Mouse (Mus musculus): ENCODE measurements around the gene Npdc1. TPM values are rescaled to one million over a fixed set of nuclear protein-coding genes. Genes with fewer than 3 reads are reported as not detected.

The Npdc1 gene
- polyA plus RNA-seq, 1 experiment = not detected

DNA sequence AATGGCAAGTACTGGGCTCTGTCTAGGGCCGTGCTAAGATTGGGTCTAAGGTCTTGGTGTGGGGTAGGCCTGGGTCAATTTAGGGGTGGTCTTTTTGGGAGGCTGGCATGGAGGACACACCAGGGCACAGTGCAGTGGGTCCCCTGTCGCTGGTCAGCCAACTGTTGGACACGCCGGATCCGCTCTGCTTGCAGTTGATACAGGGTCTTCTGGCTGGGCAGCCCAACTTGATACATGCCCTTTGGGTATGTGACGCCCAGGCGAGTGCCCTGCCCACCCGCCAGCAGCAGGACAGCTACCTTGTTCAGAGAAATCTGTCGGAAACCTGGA is 34.4 kb upstream of the Npdc1 start:
- H3K4me3 ChIP-seq (replicated peaks) = peak overlapping the region; percentile 63
- peaks cover 2% of the 10 kb centered on the region for H3K36me3 ChIP-seq (ENCODE audit: control insufficient read depth)
- peaks cover 41% of the 10 kb centered on the region for H3K27me3 ChIP-seq (ENCODE audit: control insufficient read depth)
- no peaks in the 10 kb centered on the region for H3K9me3 ChIP-seq (ENCODE audit: control insufficient read depth, low read length)
- H3K4me1 ChIP-seq (ENCODE audit: control insufficient read depth) = peaks cover 27% of the 10 kb centered on the region
- TF ChIP-seq TAL1 (IDR thresholded peaks at IDR 0.05; ENCODE audit: low read length) (no peak), GATA1 (IDR thresholded peaks at IDR 0.05; ENCODE audit: low read length) (no peak)

DNA sequence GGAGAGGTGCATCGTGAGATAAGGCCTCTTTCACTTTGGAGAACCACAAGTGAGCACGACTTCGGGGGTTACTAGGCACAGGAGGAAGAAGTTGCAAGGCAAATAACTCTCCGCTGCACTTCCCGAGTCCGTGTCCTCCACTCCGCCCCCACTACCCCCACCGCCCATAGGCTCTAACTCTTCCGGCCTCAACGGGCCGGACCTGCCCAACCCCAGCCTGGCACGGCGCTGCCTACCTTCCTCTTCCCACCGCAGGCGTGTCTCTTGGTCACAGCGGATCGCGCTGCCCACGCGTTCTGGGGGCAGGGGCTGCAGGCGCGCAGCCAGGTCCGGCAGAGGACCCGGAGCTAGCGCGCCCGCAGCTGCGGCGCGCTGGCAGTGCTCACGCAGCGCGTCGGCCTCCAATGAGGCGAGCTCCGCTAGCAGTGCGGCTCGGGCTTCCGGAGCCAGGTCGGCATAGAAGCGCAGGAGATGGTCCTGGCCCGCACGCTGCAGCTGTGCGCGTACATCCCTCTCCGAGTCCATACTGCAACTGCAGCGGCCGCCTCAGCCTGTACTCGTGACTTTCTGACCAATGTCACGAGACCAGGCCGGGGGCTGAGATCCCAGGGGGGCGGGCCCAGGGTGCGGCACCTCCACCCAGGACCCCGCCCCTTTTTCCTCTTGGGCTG is 33.9 kb upstream of the Npdc1 start, which contains the start of gene Uap1l1:
TSS of gene Uap1l1 (minus strand) at position 592 of the 671 bp plus-strand sequence.
- H3K27me3 ChIP-seq (ENCODE audit: control insufficient read depth) = peaks cover 41% of the 10 kb centered on the region
- TF ChIP-seq TAL1 (IDR thresholded peaks at IDR 0.05; ENCODE audit: low read length) = no peak
- TF ChIP-seq GATA1 (IDR thresholded peaks at IDR 0.05; ENCODE audit: low read length) = no peak
- H3K4me1 ChIP-seq (ENCODE audit: control insufficient read depth) = peaks cover 32% of the 10 kb centered on the region
- peaks cover 2% of the 10 kb centered on the region for H3K36me3 ChIP-seq (ENCODE audit: control insufficient read depth)
- H3K9me3 ChIP-seq (ENCODE audit: control insufficient read depth, low read length) = no peaks in the 10 kb centered on the region
- peak within 1 kb of the TSS; percentile 63 for H3K4me3 ChIP-seq (replicated peaks)

DNA sequence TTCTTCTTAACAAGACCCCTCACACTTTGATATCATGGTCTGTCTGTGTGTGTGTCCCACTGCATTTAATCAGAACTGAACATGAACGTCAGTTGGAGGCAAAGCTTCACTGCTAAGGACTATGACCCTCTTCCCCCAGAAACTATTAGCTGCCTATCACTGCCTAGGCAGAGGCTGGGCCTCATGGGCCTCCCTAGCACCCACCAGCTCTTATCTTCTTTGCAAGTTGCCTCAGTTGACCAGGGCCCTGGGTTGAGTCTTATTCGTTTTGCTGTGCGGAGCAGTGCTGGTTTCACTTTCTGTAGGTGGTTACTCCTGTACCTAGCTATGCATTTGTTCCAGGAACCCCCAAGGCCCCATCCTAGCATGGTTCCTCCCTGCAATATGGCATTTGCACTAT is 29.2 kb upstream of the Npdc1 start:
- peak overlapping the region; percentile 52 for H3K4me3 ChIP-seq (replicated peaks)
- no peaks in the 10 kb centered on the region for H3K9me3 ChIP-seq (ENCODE audit: control insufficient read depth, low read length)
- peaks cover 26% of the 10 kb centered on the region for H3K27me3 ChIP-seq (ENCODE audit: control insufficient read depth)
- TF ChIP-seq TAL1 (IDR thresholded peaks at IDR 0.05; ENCODE audit: low read length) = no peak
- no peak; the same call in 1 of the 2 replicates for TF ChIP-seq GATA1 (IDR thresholded peaks at IDR 0.05; ENCODE audit: low read length)
- H3K36me3 ChIP-seq (ENCODE audit: control insufficient read depth) = peaks cover 15% of the 10 kb centered on the region
- peaks cover 73% of the 10 kb centered on the region for H3K4me1 ChIP-seq (ENCODE audit: control insufficient read depth)

DNA sequence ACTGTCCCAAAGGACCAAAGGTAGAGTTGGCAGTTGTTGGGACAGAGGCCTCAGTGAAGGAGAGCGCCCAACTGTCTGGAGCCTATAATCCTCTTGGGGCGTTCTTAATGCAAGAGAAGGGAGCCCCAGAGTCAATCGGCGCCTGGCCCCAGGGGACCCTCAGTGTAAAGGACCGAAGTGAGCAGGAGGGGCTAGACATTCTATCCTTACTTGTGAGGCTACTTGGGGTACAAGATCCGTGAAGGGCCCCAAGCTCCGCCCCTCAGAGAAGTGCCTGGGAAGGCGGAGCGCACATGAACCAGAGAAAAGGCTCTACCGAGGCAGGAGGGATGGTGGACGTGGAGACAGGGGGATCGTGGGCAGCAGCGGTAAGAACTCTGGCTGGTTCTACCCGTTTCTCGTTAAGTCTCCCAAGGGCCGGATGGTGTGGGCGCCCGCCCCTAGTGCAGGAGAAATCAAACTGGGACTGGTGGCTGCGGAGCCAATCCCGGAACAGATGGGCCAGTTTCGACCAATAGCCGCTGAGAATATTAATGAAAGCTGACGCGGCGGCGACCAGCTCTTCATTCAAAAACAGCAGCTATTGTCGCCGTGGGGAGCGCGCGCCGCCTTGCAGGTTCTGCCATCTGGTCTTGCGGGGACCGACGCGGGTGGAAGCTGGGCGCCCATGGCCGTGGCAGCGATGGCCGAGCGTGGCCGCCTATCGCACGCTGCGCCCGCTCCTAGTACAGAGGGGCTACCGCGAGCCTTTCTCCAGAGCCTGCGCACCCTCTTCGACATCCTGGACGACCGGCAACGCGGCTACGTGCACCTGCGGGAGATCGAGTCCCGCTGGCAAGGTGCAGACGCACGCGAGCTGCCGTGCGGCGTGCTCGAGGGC is 27.1 kb upstream of the Npdc1 start, which contains the start of gene Sapcd2:
TSS of gene Sapcd2 (plus strand) at position 558 of the 880 bp plus-strand sequence.
- peaks cover 83% of the 10 kb centered on the region for H3K4me1 ChIP-seq (ENCODE audit: control insufficient read depth)

DNA sequence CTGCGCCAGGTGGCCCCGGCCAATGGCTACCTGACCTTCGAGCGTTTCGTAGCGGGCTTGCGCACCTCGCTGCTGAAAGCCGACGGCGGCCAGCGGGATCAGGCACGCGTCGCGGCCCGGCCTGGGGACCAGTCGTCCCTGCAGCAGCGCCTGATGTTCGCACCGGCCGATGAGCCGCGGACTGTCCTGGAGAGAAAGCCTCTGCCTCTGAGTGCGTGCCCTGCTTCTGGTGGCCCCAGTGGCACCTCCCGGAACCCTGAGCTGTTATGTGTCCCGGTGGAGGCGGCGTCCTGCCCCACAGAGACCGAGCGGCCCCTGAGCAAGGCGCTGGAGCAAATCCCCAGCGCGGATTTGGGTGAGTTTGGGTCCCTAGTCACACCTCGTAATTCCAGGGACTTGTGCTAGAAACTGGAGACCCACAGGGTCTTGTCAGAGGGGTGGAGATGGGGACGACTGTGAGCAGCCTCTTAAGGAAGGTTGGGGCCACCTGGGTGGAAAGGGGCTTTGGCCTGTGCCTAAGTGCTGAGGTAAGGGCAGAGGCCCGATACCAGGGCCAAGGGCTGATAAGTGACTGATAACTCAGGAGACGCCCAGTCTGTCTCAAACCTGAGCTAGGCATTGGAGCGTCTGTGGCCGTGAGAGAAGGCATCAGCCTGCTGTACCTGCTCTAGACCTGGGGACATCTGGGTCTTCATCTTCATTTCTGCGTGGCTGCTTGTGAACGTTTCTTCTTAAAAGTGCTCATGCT is 26.3 kb upstream of the Npdc1 start:
- Histone ChIP-seq H3K4me1 (ENCODE audit: control insufficient read depth) (peaks cover 83% of the 10 kb centered on the region), H3K4me3 (replicated peaks) (peak overlapping the region; percentile 89), H3K9me3 (ENCODE audit: control insufficient read depth, low read length) (no peaks in the 10 kb centered on the region), H3K27me3 (ENCODE audit: control insufficient read depth) (peaks cover 4% of the 10 kb centered on the region; the same call in 1 of the 2 replicates), H3K36me3 (ENCODE audit: control insufficient read depth) (peaks cover 43% of the 10 kb centered on the region)
- TF ChIP-seq GATA1 (IDR thresholded peaks at IDR 0.05; ENCODE audit: low read length) = peak; percentile 69; the same call in 1 of the 2 replicates
- TF ChIP-seq TAL1 (IDR thresholded peaks at IDR 0.05; ENCODE audit: low read length) = no peak

More for the DNA sequence above, 27.1 kb upstream of the Npdc1 start, which contains the start of gene Sapcd2:
- Histone ChIP-seq H3K36me3 (ENCODE audit: control insufficient read depth) (peaks cover 35% of the 10 kb centered on the region), H3K9me3 (ENCODE audit: control insufficient read depth, low read length) (no peaks in the 10 kb centered on the region), H3K4me3 (replicated peaks) (peak within 1 kb of the TSS; percentile 89), H3K27me3 (ENCODE audit: control insufficient read depth) (peaks cover 8% of the 10 kb centered on the region)
- TF ChIP-seq GATA1 (IDR thresholded peaks at IDR 0.05; ENCODE audit: low read length) (no peak), TAL1 (IDR thresholded peaks at IDR 0.05; ENCODE audit: low read length) (no peak)

DNA sequence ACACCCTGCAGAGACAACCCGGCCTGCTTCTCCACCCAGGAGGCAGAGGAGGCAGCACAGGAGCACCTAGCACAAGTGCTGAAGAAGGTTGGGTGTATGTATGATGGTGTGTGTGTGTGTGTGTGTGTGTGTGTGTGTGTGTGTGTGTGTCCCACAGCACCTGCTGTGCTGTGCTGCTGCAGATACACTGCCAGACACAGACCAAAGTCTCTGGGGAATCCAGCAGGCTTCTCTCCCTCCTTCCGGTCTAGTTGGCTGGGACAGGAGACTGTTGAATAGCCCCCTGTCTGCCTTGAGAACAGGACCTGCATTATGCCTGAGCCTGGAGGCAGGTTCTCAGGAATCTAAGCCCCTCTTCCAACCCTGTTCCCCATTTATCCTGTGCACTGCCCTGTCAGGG is 25.7 kb upstream of the Npdc1 start:
- peaks cover 49% of the 10 kb centered on the region for H3K36me3 ChIP-seq (ENCODE audit: control insufficient read depth)
- peaks cover under 1% of the 10 kb centered on the region; the same call in 1 of the 2 replicates for H3K27me3 ChIP-seq (ENCODE audit: control insufficient read depth)
- no peak for TF ChIP-seq GATA1 (IDR thresholded peaks at IDR 0.05; ENCODE audit: low read length)
- no peak for TF ChIP-seq TAL1 (IDR thresholded peaks at IDR 0.05; ENCODE audit: low read length)
- no peaks in the 10 kb centered on the region for H3K9me3 ChIP-seq (ENCODE audit: control insufficient read depth, low read length)
- peaks cover 79% of the 10 kb centered on the region for H3K4me1 ChIP-seq (ENCODE audit: control insufficient read depth)
- H3K4me3 ChIP-seq (replicated peaks) = peak overlapping the region; percentile 89

DNA sequence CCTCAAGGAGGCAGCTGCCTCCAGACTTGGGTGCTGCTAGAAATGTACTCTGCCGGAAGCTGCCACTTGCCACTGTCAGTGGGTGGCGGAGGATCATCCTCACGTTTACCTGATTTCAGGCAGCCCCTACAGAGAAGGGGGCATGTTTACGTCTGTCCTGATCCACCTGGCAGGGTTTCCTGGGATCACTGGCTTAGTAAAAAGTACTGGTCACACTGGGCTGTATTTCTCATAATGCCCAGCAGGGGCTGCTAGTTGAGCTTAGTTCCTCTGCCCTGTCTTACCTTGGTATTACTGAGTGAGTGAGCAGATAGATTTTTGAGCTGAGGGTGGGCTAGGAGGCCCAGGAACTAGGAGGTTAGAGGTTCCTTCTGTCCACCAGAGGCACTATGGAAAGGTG is 22.6 kb upstream of the Npdc1 start:
- peaks cover 55% of the 10 kb centered on the region for H3K36me3 ChIP-seq (ENCODE audit: control insufficient read depth)
- TF ChIP-seq GATA1 (IDR thresholded peaks at IDR 0.05; ENCODE audit: low read length) = no peak
- TF ChIP-seq TAL1 (IDR thresholded peaks at IDR 0.05; ENCODE audit: low read length) = no peak
- H3K4me1 ChIP-seq (ENCODE audit: control insufficient read depth) = peaks cover 52% of the 10 kb centered on the region
- no peak overlapping the region for H3K4me3 ChIP-seq (replicated peaks)
- no peaks in the 10 kb centered on the region for H3K9me3 ChIP-seq (ENCODE audit: control insufficient read depth, low read length)
- H3K27me3 ChIP-seq (ENCODE audit: control insufficient read depth) = no peaks in the 10 kb centered on the region

DNA sequence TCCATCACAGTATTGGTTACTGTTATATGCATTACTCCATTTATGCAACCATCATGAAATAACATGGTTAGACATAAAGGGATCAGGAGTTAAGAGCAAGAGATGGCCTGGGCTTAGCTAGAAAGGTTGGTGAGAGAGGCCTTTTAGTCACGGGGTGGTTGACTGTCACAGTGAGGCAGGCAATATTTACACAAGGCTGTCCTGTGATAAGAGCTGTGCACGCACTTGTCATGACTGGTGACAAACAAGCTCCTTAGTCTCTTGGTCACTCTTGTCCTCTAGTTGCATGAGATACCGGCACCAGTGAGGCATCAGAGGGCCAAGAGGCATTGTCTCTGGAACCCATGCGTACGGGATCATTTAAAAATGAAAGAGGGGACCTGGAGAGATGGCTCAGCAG is 14.7 kb upstream of the Npdc1 start:
- Histone ChIP-seq H3K9me3 (ENCODE audit: control insufficient read depth, low read length) (no peaks in the 10 kb centered on the region), H3K27me3 (ENCODE audit: control insufficient read depth) (peaks cover 7% of the 10 kb centered on the region), H3K4me1 (ENCODE audit: control insufficient read depth) (no peaks in the 10 kb centered on the region), H3K36me3 (ENCODE audit: control insufficient read depth) (no peaks in the 10 kb centered on the region), H3K4me3 (replicated peaks) (no peak overlapping the region)
- TF ChIP-seq TAL1 (IDR thresholded peaks at IDR 0.05; ENCODE audit: low read length) (no peak), GATA1 (IDR thresholded peaks at IDR 0.05; ENCODE audit: low read length) (no peak)
